Mouse (Mus musculus) right cerebral cortex, adult 2 months (tissue): ENCODE measurements around the gene 1700018F24Rik.
"Not testable (repeated sequence)": the region's sequence is repeated elsewhere in the genome, so short reads cannot be mapped to it uniquely, and the experiment has no call there.

Experiments
- DNase-seq, 2 experiments: peaks; one replicate each; pipeline ENCODE4 v3.0.0; 2021 to 2022; ENCODE audit warnings: low spot score in 2 of 2

The 1700018F24Rik gene

GRCm38 (mm10) chr5:145042690-145043089, at the start of gene 1700018F24Rik:
Gene 1700018F24Rik (plus strand): TSS chr5:145042990.
- DNase-seq, result not testable (repeated sequence)

DNA sequence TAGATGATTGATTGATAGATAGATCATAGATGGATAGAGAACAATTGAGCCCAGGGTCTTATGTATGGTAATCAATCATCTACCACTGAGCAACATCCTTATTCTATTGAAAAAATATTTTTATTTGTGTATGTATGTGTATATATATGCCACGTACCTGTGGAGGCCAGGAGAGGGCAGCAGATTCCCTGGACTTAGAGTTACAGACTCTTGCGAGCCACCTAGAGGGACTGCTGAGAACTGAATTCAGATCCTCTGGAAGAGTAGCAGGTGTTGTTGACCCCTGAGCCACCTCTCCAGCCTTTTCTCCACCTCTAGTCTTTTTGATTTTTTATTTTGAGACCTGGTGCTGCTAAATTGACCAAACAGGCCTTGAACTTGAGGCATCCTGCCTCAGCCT, 44.3 kb upstream of the 1700018F24Rik start:
- no peak for DNase-seq

DNA sequence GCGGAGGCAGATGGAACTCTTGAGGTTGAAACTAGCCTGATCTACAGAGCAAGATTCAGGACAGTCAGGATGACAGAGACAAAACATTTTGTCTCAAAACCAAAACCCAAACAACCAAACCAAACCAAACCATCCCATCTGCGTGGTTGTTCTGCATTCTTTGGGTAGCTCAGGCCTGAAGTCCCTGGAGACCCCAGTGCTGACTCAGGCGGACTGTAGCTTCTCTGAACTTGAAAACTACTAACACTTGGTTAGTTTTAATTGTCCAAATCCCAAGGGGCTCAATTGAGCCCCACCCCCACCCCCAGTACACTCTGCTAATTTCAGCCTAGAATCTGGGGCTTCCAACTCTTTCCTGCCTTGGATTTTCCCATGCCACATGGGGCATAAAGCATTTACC, 39.4 kb upstream of the 1700018F24Rik start:
- DNase-seq, result no peak

- no peak for DNase-seq
These were observed 38.3 kb upstream of the 1700018F24Rik start for GRCm38 (mm10) chr5:145004495-145004894.

GRCm38 (mm10) chr5:145005596-145005995, 37.2 kb upstream of the 1700018F24Rik start:
- no peak for DNase-seq

- DNase-seq, result no peak
These were observed 33.7 kb upstream of the 1700018F24Rik start for GRCm38 (mm10) chr5:145008878-145009659.

GRCm38 (mm10) chr5:145014278-145014677, 28.5 kb upstream of the 1700018F24Rik start:
- DNase-seq, result no peak

GRCm38 (mm10) chr5:145016761-145017160, 26.0 kb upstream of the 1700018F24Rik start:
- DNase-seq, result not testable (repeated sequence)

GRCm38 (mm10) chr5:145020254-145020653, 22.5 kb upstream of the 1700018F24Rik start:
- DNase-seq, result not testable (repeated sequence)

DNA sequence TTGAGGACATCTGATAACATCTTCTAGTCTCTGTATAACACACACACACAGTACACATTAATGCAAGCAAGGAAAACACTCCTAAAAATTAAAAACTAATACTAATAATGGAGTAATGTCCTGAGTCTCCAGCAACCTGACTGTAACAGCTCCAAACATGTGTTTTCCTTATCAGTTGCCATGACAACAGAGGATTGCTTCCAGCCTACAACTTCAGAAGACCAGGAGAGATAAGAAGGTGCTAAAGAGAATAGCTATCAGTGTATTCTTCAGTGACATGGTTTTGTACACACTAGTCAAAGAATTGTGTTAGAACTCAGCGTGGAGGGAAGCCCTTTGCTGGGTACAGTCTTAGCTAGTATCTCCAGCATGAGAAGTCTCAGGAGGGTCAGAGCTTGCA, 22.1 kb upstream of the 1700018F24Rik start:
- DNase-seq, result not testable (repeated sequence)

GRCm38 (mm10) chr5:145030476-145030875, 12.3 kb upstream of the 1700018F24Rik start:
- DNase-seq, result not testable (repeated sequence)

- DNase-seq, result not testable (repeated sequence)
These were observed 10.4 kb upstream of the 1700018F24Rik start, which contains the start of gene Gm4871 for GRCm38 (mm10) chr5:145032391-145032790. Gene Gm4871 (minus strand): TSS chr5:145032754.

GRCm38 (mm10) chr5:145041628-145042027, 1.2 kb upstream of the 1700018F24Rik start:
- no peak for DNase-seq

DNA sequence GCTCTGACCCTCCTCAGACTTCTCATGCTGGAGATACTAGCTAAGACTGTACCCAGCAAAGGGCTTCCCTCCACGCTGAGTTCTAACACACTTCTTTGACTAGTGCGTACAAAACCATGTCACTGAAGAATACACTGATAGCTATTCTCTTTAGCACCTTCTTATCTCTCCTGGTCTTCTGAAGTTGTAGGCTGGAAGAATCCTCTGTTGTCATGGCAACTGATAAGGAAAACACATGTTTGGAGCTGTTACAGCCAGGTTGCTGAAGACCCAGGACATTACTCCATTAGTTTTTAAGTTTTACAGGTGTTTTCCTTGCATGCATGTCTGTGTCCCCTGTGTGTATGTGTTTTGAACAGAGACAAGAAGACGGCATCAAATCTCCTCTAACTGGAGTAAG, 11.4 kb downstream of the 1700018F24Rik start:
- not testable (repeated sequence) for DNase-seq

GRCm38 (mm10) chr5:145057907-145058306, 15.1 kb downstream of the 1700018F24Rik start:
- DNase-seq, result no peak

DNA sequence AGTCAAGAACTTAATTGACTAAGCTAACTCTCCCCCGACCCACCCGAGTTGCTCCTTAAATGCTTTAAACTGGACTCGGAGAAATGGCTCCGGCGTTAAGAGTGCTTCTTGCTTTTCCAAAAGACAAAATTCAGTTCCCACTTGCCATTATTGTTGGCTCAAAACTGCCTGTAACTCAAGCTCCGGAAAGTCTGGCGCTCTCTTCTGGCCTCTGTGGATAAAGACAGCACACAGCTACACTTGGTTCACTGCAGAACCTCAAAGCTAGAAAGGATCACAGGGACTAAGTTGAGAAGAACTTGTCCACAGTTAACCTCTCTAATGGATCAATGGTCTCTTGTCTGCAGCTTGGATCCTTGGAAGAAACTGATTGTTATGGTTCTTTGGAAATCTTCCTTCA, 15.9 kb downstream of the 1700018F24Rik start:
- DNase-seq, result no peak

- no peak for DNase-seq
These were observed 16.7 kb downstream of the 1700018F24Rik start for GRCm38 (mm10) chr5:145059524-145059923.

DNA sequence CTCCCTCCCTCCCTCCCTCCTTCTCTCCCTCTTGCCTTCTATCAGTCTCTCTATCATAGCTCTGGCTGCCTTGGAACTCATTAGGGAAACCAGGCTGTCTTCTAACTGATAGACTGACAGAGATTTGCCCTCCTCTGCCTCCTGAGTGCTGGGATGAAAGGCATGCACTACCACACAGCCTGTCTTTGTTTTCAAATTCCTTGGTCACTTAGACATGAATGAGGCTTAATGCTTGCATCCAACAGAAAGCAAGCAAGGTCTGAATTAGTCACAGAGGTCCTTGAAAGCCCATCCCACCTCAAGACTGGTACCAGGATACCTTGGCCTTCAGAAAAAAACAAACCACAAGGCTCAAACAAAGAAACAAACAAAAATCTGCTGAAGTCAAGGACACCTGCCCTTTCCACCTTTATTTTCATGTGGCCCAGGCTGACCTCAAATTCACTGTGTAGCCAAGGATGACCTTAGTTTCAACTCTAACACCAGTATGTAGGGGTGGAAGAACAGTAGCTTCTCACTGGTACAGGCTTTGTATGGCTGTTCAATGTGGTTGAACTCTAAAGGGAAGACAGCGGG, 22.1 kb downstream of the 1700018F24Rik start:
- no peak for DNase-seq

- DNase-seq, result no peak
These were observed 26.1 kb downstream of the 1700018F24Rik start for GRCm38 (mm10) chr5:145068863-145069262.

DNA sequence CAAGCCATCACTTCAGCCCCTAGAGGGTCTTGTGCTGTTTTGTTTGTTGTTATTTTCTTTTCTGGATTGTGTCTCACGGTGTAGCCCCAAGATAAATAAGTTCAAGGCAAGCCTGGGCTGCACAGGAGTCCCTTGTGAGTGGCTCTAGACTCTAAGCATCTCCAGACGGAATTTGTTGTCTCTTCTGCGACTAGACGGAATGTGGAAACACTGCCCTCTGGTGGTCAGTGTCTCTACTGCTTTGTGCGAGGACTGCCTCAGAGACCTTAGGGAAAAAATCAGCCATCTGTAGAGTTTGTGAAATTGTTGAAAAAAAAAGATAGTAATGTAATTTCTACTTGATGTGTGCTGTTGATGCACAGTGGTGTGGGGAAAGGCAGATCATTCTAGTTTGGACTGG, 26.9 kb downstream of the 1700018F24Rik start:
- peak; percentile 84 to 90 for DNase-seq

DNA sequence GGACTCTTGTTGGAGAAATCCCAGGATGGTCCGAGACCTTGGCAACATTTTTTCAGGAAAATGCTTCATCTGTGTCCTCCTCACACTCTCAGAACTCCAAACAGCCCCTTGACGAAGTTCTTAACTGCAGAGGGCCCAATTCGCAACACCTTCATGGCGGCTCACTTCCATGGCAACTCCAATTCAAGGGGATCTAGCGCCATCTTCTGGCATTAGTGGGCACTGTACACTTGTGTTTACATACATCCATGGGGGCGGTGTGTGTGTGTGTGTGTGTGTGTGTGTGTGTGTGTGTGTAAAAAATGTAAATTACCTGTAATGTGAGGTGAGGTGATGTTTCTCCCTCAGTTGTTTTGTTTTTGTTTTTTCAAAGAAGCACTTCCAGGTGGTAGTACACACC, 28.6 kb downstream of the 1700018F24Rik start:
- DNase-seq, result no peak

GRCm38 (mm10) chr5:145075081-145075480, 32.3 kb downstream of the 1700018F24Rik start:
- no peak for DNase-seq
